Mouse (Mus musculus): Measurements from ENCODE around the gene Uso1.

Gene Uso1

DNA sequence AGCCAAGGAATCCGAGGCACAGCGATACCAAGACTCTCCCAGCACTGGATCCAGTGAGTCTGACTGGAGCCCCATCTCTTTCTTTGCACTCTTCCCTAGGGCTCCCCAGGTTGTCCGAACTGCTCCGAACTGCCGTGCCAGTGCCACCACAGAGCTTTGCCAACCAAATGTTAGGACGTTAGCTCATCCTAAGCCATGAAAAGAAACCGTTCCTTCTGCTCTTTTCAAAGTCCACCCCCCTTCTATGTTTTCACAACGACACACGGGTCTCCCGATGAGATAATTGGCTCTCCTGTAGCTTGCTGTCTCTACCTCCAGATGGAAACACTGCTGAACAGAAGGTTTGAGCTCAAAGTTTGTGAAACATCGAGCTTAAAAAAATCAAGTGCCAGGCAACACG, 103.0 kb downstream of the Uso1 start:
- no peak for DNase-seq (ENCODE audit: low spot score)

DNA sequence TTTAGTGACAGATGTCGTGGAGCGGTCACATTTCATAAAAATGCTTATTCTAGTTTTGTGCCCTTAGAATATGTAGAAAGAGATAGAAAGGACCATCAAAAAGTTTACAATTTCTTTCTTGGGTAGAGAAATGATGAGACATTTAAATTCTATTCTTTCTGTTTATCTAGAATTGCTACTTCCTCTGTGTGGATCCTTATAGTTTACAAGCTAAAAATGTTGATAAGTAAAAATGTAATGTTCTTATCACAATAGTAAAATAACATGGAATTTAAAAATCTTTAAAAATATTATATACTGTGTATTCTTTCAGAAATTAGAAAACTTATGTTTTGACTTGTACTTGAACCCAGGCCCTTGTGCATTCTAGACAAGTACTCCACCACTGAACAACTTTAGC, 107.2 kb downstream of the Uso1 start:
- no peak for DNase-seq (ENCODE audit: low spot score)

DNA sequence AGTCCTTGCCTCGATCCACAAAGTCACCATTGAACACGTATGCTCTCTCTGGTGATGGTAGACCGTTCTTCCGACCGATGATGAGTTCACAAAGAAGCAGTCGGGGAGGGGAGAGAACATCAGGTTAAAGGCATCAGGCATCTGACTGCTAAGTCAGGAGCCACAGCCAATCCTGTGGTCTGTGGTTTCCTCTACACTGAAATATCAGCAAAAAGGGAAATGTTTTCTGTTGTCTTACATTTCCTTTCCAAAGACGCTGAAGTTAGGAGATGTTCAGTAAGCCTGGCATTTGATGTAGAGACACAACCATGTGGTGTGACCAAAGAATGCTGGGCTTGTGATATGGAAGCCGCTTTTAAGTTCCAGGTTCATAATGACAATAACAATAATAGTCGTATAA, 107.7 kb downstream of the Uso1 start:
- DNase-seq (ENCODE audit: low spot score): no peak

GRCm38 (mm10) chr5:92248614-92249013, 110.9 kb downstream of the Uso1 start:
- DNase-seq (ENCODE audit: low spot score): no peak

GRCm38 (mm10) chr5:92252031-92252430, 114.3 kb downstream of the Uso1 start:
- no peak for DNase-seq (ENCODE audit: low spot score)

All from ovary, postnatal 14 days (tissue).